Mouse (Mus musculus): Measurements from ENCODE around the gene Ifnlr1.
A peak's percentile ranks its signal among the peaks of the same experiment; 100 is the strongest.
"Not testable (repeated sequence)": the region's sequence is repeated elsewhere in the genome, so short reads cannot be mapped to it uniquely, and the experiment has no call there.

Gene Ifnlr1

GRCm38 (mm10) chr4:135686568-135686953 is 474 bp downstream of the Ifnlr1 start:
- no peak for DNase-seq

- DNase-seq, result no peak
Observed at GRCm38 (mm10) chr4:135689797-135690196, 3.7 kb downstream of the Ifnlr1 start.

GRCm38 (mm10) chr4:135690241-135690640 is 4.2 kb downstream of the Ifnlr1 start:
- DNase-seq, result no peak

- DNase-seq, result no peak
Observed at GRCm38 (mm10) chr4:135692916-135693315, 6.8 kb downstream of the Ifnlr1 start.

GRCm38 (mm10) chr4:135698498-135698897 is 12.4 kb downstream of the Ifnlr1 start:
- no peak for DNase-seq

GRCm38 (mm10) chr4:135703497-135703896 is 17.4 kb downstream of the Ifnlr1 start:
- no peak for DNase-seq

- DNase-seq, result peak; percentile 13
Observed at GRCm38 (mm10) chr4:135704016-135704415, 17.9 kb downstream of the Ifnlr1 start.

- DNase-seq, result no peak
Observed at GRCm38 (mm10) chr4:135706045-135706444, 20.0 kb downstream of the Ifnlr1 start.

GRCm38 (mm10) chr4:135709072-135709564 is 23.0 kb downstream of the Ifnlr1 start:
- peak; percentile 80 for DNase-seq

GRCm38 (mm10) chr4:135709621-135710020 is 23.5 kb downstream of the Ifnlr1 start:
- no peak for DNase-seq

- peak; percentile 27 for DNase-seq
Observed at GRCm38 (mm10) chr4:135710392-135710791, 24.3 kb downstream of the Ifnlr1 start.

- DNase-seq, result no peak
Observed at GRCm38 (mm10) chr4:135714776-135715175, 28.7 kb downstream of the Ifnlr1 start.

- not testable (repeated sequence) for DNase-seq
Observed at GRCm38 (mm10) chr4:135716438-135716837, 30.4 kb downstream of the Ifnlr1 start.

GRCm38 (mm10) chr4:135722540-135723290 is 36.6 kb downstream of the Ifnlr1 start:
- no peak for DNase-seq

GRCm38 (mm10) chr4:135726416-135726815 is 40.3 kb downstream of the Ifnlr1 start:
- no peak for DNase-seq

GRCm38 (mm10) chr4:135727817-135728216 is 41.7 kb downstream of the Ifnlr1 start, which contains the start of gene Il22ra1:
Il22ra1 (plus strand) TSS chr4:135728172.
- peak; percentile 54 for DNase-seq

GRCm38 (mm10) chr4:135730204-135730603 is 44.1 kb downstream of the Ifnlr1 start:
- no peak for DNase-seq

GRCm38 (mm10) chr4:135730951-135731350 is 44.9 kb downstream of the Ifnlr1 start:
- DNase-seq, result no peak

GRCm38 (mm10) chr4:135733901-135734300 is 47.8 kb downstream of the Ifnlr1 start:
- DNase-seq, result no peak

GRCm38 (mm10) chr4:135736903-135737302 is 50.8 kb downstream of the Ifnlr1 start:
- DNase-seq, result no peak

- DNase-seq, result no peak
Observed at GRCm38 (mm10) chr4:135738237-135738636, 52.1 kb downstream of the Ifnlr1 start.

GRCm38 (mm10) chr4:135739148-135739547 is 53.1 kb downstream of the Ifnlr1 start:
- DNase-seq, result peak; percentile 53

GRCm38 (mm10) chr4:135739672-135740071 is 53.6 kb downstream of the Ifnlr1 start:
- DNase-seq, result peak; percentile 76

GRCm38 (mm10) chr4:135743520-135743919 is 57.4 kb downstream of the Ifnlr1 start:
- DNase-seq, result no peak

Measured in liver (tissue).